Mouse (Mus musculus) bone marrow macrophage, adult 2 months (primary cell): ENCODE measurements around the gene Cenpm. TPM values are rescaled to one million over a fixed set of nuclear protein-coding genes. Genes with fewer than 3 reads are reported as not detected.

Experiments
- H3K27ac ChIP-seq: 2 replicates; pipeline ENCODE4 v1.5.1; 2012; ENCODE audit warnings: low read depth, low read length; ENCODE audit not compliant: insufficient read depth
- H3K4me1 ChIP-seq: 2 replicates; pipeline ENCODE4 v1.6.1; 2012; ENCODE audit warnings: low read length; ENCODE audit not compliant: control insufficient read depth, insufficient read depth
- H3K4me3 ChIP-seq: 2 replicates; pipeline ENCODE4 v1.5.1; 2012; ENCODE audit warnings: mild to moderate bottlenecking, low read length, moderate library complexity; ENCODE audit not compliant: insufficient read depth
- CTCF ChIP-seq: IDR thresholded peaks from 2 replicates; pipeline ENCODE4 v1.5.1; 2012; ENCODE audit warnings: low read depth, mild to moderate bottlenecking, low read length, moderate library complexity
- POLR2A ChIP-seq: IDR thresholded peaks from 2 replicates; pipeline ENCODE4 v1.6.1; 2012; ENCODE audit warnings: mild to moderate bottlenecking, low read depth, low read length, borderline replicate concordance
- polyA plus RNA-seq: library from polyadenylated mRNA; stranded (reverse); fragments of >200 nt; gene quantifications from 2 replicates; pipeline ENCODE4 v1.2.4, GENCODE M21; 2012; ENCODE audit not compliant: missing spikeins, insufficient read depth, insufficient read length

Cenpm gene
- polyA plus RNA-seq, 1 experiment = 10.2 TPM

DNA sequence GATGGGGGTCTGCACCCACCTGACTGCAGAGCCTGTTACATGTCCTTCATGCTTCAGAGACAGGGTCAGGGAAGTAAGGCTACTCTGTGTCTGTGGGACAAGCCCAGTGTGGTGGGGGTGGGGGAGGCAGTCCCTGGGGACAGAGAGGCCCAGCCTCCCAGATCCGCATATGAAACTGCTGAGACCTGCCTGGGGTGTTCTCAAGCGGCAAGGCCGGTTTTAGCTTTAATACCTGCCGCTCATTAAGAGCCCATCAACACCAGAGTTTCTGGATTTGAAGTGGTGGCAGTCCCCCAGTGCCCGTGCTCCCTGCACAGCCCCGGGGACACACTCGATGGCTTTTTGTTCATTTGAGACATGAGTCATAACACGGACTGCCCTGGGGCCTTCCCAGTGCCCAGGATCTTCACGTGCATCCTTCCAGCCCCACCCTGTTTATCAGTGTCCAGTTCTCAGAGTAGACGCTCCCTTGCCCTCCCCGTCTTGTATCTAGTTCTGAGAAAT lies 15.0 kb downstream of the Cenpm start:
- H3K4me1 ChIP-seq = no peaks in the 10 kb centered on the region
- H3K4me3 ChIP-seq = no peak overlapping the region
- TF ChIP-seq POLR2A = no peak
- TF ChIP-seq CTCF = no peak
- no peak overlapping the region for H3K27ac ChIP-seq

DNA sequence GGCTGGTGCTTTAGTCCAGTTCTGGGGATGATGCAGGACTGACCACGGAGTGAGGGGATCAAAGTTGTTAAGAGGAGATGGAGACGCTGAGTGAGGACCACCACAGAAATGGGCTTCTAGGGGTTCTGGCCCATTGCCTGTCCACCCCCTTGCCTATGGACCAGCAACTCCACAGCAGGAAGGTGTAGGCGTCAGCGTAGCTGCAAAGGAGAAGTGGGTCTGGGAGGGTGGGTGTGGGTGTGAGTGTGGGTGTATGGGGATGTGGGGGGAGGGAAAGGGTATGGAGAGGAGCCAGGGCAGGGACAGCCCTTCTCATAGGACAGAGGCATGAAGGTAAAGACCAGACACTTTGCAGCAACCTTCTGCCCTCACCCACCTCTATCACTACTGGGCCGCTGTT lies 18.8 kb downstream of the Cenpm start:
- no peak for TF ChIP-seq POLR2A
- no peak for TF ChIP-seq CTCF
- Histone ChIP-seq H3K4me1 (no peaks in the 10 kb centered on the region), H3K4me3 (no peak overlapping the region), H3K27ac (no peak overlapping the region)

DNA sequence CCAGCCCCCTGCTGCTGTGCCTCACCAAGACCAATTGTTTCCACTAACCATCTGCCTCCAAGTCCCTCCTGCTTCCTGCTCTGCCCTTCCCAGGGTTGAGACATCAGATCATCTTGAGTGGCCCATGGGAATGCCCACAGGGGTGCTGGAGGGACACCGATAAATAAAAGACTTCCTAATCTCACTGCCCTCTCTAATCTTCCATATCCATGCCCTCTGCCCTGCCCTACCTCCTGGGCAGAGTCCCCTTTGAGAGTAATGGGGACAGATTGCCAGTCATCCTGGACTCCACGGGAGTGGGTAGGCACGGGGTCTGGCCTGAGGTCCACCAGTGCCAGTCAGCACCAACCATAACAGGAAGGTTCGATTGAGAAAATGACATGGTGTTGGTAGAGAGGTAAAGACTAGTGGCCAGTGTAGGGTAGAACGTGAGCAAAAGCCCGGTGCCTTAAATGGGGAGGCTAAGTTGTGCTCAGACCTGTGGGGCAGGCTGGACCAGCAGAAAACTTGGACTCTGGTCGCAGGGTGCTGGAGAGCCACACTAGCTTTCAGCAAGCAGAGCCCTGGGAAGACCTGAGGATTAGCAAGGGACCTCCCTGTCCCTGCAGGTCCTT lies 19.8 kb downstream of the Cenpm start:
- Histone ChIP-seq H3K4me1 (0 out of 2 replicates have a peak, but pooled peaks cover 2% of the 10 kb centered on the region), H3K4me3 (no peak overlapping the region), H3K27ac (no peak overlapping the region)
- no peak for TF ChIP-seq CTCF

DNA sequence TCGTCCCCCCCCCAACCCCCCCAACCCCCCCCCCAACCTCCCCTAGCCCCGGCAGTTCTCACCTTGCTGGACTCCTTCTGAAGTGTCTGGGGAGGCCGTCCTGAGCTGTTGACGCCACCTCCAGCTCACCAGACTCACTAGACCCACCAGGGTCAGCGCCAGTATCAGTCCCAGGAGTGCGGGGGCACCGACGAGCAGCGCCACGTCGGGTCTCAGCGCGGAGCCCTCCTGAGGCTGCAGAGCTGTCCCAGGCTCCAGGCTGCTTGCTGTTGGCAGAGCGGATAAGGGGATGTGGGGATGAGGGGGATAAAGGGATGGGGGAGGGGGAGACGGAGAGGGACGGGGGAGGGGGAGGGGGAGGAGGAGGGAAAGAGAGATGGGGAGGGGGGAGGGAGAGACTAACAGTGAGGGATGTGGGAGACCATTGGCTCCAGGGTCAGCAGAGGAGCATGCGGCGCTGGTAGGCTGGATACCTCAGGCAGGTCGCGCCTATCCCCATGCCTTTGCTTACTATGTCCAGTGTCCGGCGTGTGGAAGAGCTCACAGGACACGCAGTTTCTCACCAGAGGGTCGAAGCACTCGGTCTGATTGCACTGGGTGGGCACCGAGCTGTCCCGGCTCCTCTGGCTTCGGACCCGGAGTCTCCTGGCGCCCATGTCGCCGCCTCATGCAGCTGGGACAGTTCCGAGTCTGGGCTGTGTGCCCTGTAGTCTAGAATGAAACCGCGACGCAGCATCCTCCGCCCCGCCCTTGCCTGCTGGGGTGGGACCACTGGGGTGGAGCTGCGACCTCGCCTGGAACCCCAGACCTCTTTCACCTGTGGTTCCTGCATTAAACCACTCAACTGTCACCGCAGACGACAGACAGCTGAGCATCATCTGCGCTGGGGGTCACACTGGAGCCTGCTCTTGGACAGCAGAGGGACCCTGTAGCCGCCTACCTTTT lies 20.6 kb downstream of the Cenpm start, which contains the start of gene Tnfrsf13c:
Gene Tnfrsf13c, minus strand, starts transcription at position 713 of the 945 bp plus-strand sequence.
- Histone ChIP-seq H3K4me1 (peaks cover 7% of the 10 kb centered on the region), H3K4me3 (peak within 1 kb of the TSS; percentile 35), H3K27ac (no peak within 1 kb of the TSS)
- TF ChIP-seq CTCF = no peak
- TF ChIP-seq POLR2A = no peak

DNA sequence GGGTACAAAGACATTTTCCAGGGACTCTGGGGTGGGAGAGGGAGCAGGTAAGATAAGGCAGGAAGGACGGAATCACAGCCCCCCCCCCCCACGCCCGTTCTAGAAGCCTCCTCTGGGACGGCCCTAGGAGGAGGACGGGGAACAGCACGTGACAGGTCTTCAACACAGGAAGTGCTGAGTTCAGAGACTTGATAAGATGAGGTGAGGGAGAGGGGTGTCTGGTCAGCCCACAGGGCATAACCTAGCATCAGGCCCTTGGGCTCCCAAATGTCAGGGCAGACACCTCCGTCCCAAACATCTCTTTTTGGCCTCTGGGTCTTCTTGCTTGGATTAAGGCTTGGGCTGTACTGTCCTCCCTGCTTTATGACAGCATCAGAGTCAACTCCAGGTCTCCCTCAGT lies 21.3 kb downstream of the Cenpm start:
- H3K4me3 ChIP-seq = no peak overlapping the region
- no peak overlapping the region for H3K27ac ChIP-seq

DNA sequence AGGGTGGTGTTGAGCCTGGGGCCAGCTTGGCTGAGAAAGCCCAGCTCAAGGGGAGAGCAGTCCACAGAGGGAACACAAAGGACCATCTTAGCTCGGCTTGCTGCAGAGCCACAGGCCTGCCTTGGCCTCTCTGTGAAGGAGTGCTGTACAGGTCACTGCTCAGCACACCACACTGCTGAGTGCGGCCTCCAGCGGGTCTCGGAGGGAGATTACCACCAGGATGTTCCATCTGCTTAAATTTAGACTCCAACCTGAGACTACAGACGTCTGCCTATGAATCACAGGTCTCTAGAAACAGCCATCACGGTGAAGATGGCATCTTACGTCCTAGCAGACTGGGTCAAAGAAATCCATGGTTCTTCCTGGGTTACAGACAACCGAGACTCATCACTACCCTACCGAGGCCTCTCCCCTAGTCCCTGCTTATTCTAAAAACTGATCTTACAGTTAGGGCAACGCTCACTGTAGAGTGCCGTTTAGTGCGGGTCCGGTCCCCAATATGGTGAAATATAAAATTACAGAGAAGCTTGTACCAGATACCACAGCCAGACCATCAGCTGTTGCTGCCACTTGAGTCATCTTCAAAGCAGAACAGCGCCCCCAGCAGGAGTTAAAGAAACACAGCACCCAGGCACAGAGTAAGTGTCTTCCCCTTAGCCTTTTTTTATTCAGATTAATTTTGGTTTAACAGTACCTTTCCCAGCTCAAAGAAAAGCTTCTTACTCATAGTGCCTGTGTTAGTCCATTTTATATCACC lies 23.3 kb downstream of the Cenpm start:
- no peak overlapping the region for H3K27ac ChIP-seq
- H3K4me1 ChIP-seq = peaks cover 10% of the 10 kb centered on the region
- no peak overlapping the region for H3K4me3 ChIP-seq
- TF ChIP-seq CTCF (no peak), POLR2A (no peak)

More for the DNA sequence above, 21.3 kb downstream of the Cenpm start:
- TF ChIP-seq CTCF (no peak), POLR2A (no peak)
- H3K4me1 ChIP-seq = peaks cover 10% of the 10 kb centered on the region

DNA sequence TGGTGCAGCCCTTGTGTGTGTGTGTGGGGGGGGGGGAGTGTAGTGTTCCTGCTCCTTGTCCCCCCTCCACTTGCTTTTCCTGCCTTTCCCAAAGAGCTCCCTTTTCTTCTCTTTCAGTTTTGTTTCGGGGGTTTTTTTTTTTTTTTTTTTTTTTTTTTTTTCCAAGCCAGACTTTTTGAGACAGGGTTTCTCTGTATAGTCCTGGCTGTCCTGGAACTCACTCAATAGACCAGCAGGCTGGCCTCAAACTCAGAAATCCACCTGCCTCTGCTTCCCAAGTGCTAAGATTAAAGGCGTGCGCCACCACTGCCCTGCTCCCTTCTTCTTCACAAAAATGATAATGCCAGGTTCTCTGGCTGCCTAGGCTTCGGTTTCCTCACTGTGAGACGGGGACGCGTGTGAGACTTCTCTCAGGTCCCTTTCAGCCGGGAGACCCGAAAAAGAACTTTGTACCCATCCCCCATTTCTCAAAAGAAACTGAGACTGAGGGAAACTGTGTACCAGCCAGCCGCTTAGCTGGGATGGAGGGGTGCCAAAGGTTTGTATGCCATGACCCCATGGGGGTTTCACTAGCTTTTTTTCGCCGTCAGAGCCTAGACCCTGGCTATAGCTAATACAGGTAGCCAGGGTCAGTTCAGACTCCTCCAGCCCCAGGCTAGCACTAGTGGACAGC lies 24.4 kb downstream of the Cenpm start:
- TF ChIP-seq CTCF (no peak), POLR2A (no peak)
- Histone ChIP-seq H3K27ac (no peak overlapping the region), H3K4me3 (no peak overlapping the region), H3K4me1 (peaks cover 10% of the 10 kb centered on the region)

DNA sequence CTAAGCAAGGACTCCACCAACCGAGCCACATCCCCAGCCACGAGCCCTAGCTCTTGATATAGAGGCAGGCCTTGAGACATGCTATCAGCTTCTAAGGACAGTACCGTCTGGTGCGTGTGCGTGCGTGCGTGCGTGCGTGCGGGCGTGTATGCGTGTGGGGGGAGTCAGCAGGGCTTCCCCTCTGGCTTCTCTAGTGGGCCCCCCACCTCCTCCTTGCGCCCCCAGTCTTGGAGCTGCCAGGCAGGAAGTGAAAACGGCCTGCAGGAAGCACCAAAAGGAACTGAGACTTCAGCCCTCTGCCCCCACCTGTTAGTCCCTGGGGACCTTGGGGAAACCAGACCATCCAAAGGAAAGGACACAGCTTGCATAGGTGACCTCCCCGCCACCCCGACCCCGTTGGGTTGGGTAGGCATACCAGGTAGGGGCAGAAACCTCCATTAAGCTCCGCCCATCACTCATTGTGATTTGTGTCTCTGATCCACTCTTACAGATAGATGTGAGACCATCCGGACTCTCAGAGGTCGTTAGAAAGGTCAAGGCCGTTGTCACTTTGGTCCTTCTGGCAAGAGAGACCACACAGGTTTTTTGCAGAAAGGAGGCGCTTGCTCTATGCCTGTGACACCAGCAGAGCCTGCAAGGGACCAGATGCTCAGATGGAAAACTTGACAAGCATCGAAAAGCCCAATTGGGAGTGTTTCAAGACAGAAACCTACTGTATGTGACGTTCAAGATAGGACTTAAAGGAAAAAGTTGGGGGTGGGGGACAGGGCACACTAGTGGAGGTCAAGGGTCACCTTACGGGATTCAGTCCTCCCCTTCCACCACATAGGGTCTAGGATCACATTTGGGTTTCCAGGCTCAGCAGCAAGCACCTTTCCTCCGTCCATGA lies 25.5 kb downstream of the Cenpm start:
- H3K4me1 ChIP-seq = peaks cover 10% of the 10 kb centered on the region
- H3K4me3 ChIP-seq = no peak overlapping the region
- no peak overlapping the region for H3K27ac ChIP-seq
- no peak for TF ChIP-seq CTCF
- no peak for TF ChIP-seq POLR2A

DNA sequence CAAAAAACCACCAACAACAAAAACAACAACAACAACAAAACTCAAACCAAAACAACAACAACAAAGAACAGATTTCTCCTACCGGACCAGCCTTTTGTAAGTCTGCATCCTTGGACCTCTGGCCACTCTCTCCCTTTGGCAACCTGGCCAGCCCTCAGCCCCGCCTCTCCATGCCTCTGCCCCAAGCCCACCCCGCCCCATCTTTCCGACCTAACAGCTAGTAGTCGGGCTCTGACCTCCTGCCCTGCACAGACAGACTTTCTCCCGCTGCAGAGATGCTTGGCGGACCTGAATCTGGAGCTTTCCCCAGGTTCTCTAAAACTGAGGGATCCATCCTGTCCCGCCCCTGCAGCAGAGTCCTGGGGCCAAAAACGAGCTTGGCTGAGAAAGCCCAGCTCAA lies 26.6 kb downstream of the Cenpm start:
- Histone ChIP-seq H3K4me1 (peaks cover 10% of the 10 kb centered on the region), H3K27ac (no peak overlapping the region), H3K4me3 (no peak overlapping the region)
- TF ChIP-seq CTCF = no peak
- no peak for TF ChIP-seq POLR2A
